Mouse (Mus musculus) heart, embryonic 11.5 days (tissue): ENCODE measurements around the gene Tjap1. TPM values are rescaled to one million over a fixed set of nuclear protein-coding genes. Genes with fewer than 3 reads are reported as not detected.
A peak's percentile ranks its signal among the peaks of the same experiment; 100 is the strongest.

Experiments
- ATAC-seq: fragments of 200-750 bp; cut with Nextera tagmentation; replicated peaks from 2 replicates; pipeline ENCODE4 v1.8.0; 2017; ENCODE audit warnings: moderate library complexity; ENCODE audit not compliant: insufficient number of reproducible peaks, low FRiP score, low TSS enrichment
- H3K27ac ChIP-seq: fragments of 300-500 bp; sonication (generic); 2 replicates; pipeline ENCODE4 v1.5.1; 2014; ENCODE audit warnings: mild to moderate bottlenecking, low read depth, low read length
- H3K27me3 ChIP-seq: fragments of 300-500 bp; sonication (generic); 2 replicates; pipeline ENCODE4 v1.6.1; 2014; ENCODE audit warnings: mild to moderate bottlenecking, low read length, mixed read lengths; ENCODE audit not compliant: control insufficient read depth, insufficient read depth
- H3K36me3 ChIP-seq: fragments of 300-500 bp; sonication (generic); 2 replicates; pipeline ENCODE4 v1.6.1; 2014; ENCODE audit warnings: mild to moderate bottlenecking, low read length, moderate library complexity, mixed read lengths; ENCODE audit not compliant: control insufficient read depth, insufficient read depth
- H3K4me1 ChIP-seq: fragments of 300-500 bp; sonication (generic); 2 replicates; pipeline ENCODE4 v1.6.1; 2014; ENCODE audit warnings: low read length; ENCODE audit not compliant: control insufficient read depth, insufficient read depth
- H3K4me2 ChIP-seq: fragments of 300-500 bp; sonication (generic); 2 replicates; pipeline ENCODE4 v1.6.1; 2014; ENCODE audit warnings: mild to moderate bottlenecking, moderate library complexity
- H3K4me3 ChIP-seq: fragments of 300-500 bp; sonication (generic); 2 replicates; pipeline ENCODE4 v1.5.1; 2014; ENCODE audit warnings: low read depth, low read length
- H3K9ac ChIP-seq: fragments of 300-500 bp; sonication (generic); 2 replicates; pipeline ENCODE4 v1.6.1; 2014; ENCODE audit warnings: mild to moderate bottlenecking, low read depth, low read length, moderate library complexity
- H3K9me3 ChIP-seq: fragments of 300-500 bp; sonication (generic); replicated peaks from 2 replicates; pipeline ENCODE4 v1.6.1; 2016; ENCODE audit warnings: low read length; ENCODE audit not compliant: control insufficient read depth
- WGBS: fragments of 180-500 bp; shearing (Covaris S2); extraction: QIAGEN DNeasy Blood & Tissue Kit; methylation state at CpG from one replicate; pipeline ENCODE4 v1.1.7; 2014; ENCODE audit not compliant: insufficient replicate concordance; 5-methylcytosine and 5-hydroxymethylcytosine counted together
- polyA plus RNA-seq: library from polyadenylated mRNA; unstranded; fragments of >200 nt; fragmentation: Nextera tagmentation; extraction: Ambion mirVana; gene quantifications from 2 replicates; pipeline ENCODE4 v1.2.1, GENCODE M21; 2014

Tjap1 gene
- polyA plus RNA-seq, 1 experiment from 2014 or later, result 36.8 TPM

DNA sequence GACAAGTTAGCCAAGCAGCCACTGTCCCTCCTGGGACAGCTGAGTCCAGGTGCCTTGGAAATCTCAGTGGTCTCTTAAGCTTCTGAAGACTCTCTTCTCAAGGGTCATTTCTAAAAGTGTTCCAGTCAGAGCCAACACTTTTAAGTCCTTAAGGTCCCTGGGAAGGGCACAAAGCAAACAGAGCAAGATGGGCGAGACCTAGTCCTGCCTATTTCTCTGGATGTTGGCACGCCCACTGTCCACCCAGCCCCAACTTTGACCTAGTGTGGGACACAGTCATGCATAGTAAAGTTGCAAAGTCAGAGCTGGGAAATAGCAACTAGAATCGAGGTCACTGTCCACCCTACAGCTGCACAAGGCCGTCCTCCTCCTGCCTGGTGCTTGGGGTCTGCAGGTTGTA is 39.8 kb downstream of the Tjap1 start:
- Histone ChIP-seq H3K9me3 (no peaks in the 10 kb centered on the region), H3K27ac (no peak overlapping the region), H3K4me2 (no peak overlapping the region), H3K4me1 (peaks cover 19% of the 10 kb centered on the region), H3K9ac (no peak overlapping the region), H3K4me3 (no peak overlapping the region), H3K27me3 (0 out of 2 replicates have a peak, but pooled peaks cover 5% of the 10 kb centered on the region), H3K36me3 (peaks cover 38% of the 10 kb centered on the region)
- WGBS, result 84% methylated on average over 4 of the region's 4 CpGs
- ATAC-seq, result no peak

DNA sequence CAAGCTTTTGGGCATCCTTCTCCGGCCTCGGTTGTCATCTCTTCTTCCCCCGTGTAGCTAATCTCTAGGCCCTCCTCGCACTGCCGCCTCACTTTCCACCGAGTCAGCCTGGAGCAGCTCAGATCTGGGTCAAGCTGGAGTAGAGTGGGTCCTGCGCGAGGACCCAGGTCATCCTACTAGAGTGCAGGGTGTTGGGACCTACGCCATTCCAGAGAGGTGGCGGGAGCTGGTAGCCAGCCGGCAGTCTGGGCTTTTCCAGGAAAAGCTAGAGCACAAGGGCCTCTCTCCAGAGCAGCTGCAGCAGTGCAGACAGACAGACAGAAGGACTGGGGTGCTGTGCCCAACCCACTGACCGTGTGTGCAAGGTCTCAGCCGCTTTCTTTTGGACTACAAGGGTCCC is 40.6 kb downstream of the Tjap1 start:
- H3K36me3 ChIP-seq, result peaks cover 38% of the 10 kb centered on the region
- no peak overlapping the region for H3K27ac ChIP-seq
- H3K27me3 ChIP-seq, result 0 out of 2 replicates have a peak, but pooled peaks cover 5% of the 10 kb centered on the region
- H3K4me2 ChIP-seq, result no peak overlapping the region
- H3K4me3 ChIP-seq, result no peak overlapping the region; the same call in 1 of the 2 replicates
- 89% methylated on average over 13 of the region's 13 CpGs for WGBS
- H3K9me3 ChIP-seq, result no peaks in the 10 kb centered on the region
- peaks cover 22% of the 10 kb centered on the region for H3K4me1 ChIP-seq
- H3K9ac ChIP-seq, result no peak overlapping the region
- no peak for ATAC-seq

DNA sequence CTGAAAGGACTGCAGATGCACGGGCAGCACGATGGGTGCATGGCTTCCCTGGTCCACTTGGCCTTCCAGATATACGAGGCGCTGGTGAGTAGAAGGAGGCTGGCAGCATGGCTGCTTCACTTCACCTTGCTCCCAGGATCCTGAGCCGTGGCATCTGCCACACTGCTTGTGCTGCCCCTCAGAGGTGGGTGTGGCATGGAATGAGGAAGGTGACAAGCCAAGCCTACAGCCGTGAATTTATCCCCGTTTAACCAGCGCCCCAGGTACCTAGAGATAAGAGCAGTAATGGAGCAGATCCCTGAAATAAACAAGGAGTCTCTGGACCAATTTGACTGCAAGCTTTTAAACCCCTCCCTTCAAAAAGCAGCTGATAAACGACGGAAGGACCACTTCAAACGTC is 41.4 kb downstream of the Tjap1 start:
- Histone ChIP-seq H3K27ac (no peak overlapping the region), H3K4me1 (peaks cover 15% of the 10 kb centered on the region; the same call in 1 of the 2 replicates), H3K9ac (no peak overlapping the region), H3K27me3 (peaks cover 9% of the 10 kb centered on the region; the same call in 1 of the 2 replicates), H3K4me2 (no peak overlapping the region), H3K9me3 (no peaks in the 10 kb centered on the region), H3K4me3 (no peak overlapping the region), H3K36me3 (peaks cover 44% of the 10 kb centered on the region)
- no peak for ATAC-seq
- 65% methylated on average over 11 of the region's 11 CpGs for WGBS

DNA sequence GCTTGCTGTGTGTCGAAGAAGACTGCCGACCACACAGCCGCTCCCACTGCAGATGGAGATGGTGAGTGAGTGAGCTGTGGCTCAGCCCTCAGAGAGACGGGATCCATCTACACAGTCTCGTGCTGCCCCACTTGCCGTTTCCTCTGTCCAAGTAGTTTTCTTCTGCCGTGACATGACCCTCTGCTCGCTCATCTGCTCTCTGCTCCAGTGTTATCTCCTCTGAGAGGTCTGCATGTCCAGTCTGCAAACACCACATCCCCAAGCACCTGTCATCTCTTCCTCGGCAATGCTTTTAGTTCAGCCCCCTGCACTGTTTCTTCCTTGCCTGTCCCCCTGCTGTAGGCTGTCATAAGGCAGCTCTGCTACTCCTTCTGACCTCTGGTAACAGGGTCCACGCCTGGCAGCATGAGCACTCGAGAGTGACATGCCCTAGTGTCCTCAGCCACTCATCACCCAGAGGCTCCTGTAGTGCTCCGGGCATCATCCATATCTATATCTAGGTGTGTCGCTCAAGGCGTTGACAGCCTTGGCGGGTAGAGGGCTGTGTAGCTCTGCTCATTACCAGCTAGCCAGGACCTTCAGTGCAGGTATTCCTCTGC is 43.2 kb downstream of the Tjap1 start:
- Histone ChIP-seq H3K9me3 (no peaks in the 10 kb centered on the region), H3K4me3 (no peak overlapping the region), H3K27ac (no peak overlapping the region), H3K4me1 (peaks cover 14% of the 10 kb centered on the region; the same call in 1 of the 2 replicates), H3K9ac (no peak overlapping the region), H3K4me2 (peak overlapping the region; percentile 1; the same call in 1 of the 2 replicates), H3K27me3 (peaks cover 9% of the 10 kb centered on the region), H3K36me3 (peaks cover 39% of the 10 kb centered on the region)
- WGBS, result 49% methylated on average over 15 of the region's 15 CpGs
- ATAC-seq, result peak; percentile 79

DNA sequence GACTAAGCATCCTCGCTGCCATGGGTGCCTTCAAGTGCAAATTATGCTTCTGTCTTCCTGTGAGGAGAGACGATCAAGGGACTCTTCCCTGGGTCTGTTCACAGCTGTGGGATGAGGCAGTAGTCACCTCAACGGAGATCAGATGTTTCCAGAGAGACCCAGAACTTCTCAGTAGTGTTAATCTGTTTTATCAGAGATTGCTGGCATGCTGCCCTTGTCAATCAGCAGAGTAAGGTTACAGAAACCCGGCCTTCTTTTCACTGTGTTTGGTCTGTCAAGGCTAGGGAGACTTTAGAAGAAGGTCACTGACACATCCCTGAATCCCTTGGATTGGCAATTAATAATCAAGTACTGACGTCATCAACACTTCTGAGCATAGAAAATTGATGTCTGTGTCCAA is 45.3 kb downstream of the Tjap1 start:
- Histone ChIP-seq H3K4me2 (no peak overlapping the region), H3K4me3 (no peak overlapping the region), H3K9me3 (no peaks in the 10 kb centered on the region), H3K4me1 (peaks cover 14% of the 10 kb centered on the region; the same call in 1 of the 2 replicates), H3K9ac (no peak overlapping the region), H3K27me3 (peaks cover 9% of the 10 kb centered on the region), H3K36me3 (peaks cover 35% of the 10 kb centered on the region), H3K27ac (no peak overlapping the region)
- WGBS, result 65% methylated on average over 5 of the region's 5 CpGs
- no peak for ATAC-seq

GRCm38 (mm10) chr17:46237079-46237478 is 45.7 kb downstream of the Tjap1 start:
- no peak overlapping the region for H3K4me3 ChIP-seq
- no peak overlapping the region for H3K27ac ChIP-seq
- ATAC-seq, result no peak

GRCm38 (mm10) chr17:46236067-46236466 is 46.8 kb downstream of the Tjap1 start:
- 47% methylated on average over 1 of the region's 1 CpGs for WGBS
- no peak for ATAC-seq
- Histone ChIP-seq H3K36me3 (peaks cover 33% of the 10 kb centered on the region), H3K4me3 (no peak overlapping the region), H3K9ac (no peak overlapping the region), H3K27me3 (peaks cover 5% of the 10 kb centered on the region), H3K4me1 (peaks cover 14% of the 10 kb centered on the region; the same call in 1 of the 2 replicates), H3K27ac (no peak overlapping the region), H3K4me2 (no peak overlapping the region), H3K9me3 (no peaks in the 10 kb centered on the region)

More at GRCm38 (mm10) chr17:46237079-46237478, 45.7 kb downstream of the Tjap1 start:
- H3K9me3 ChIP-seq, result no peaks in the 10 kb centered on the region
- H3K27me3 ChIP-seq, result peaks cover 6% of the 10 kb centered on the region
- peaks cover 14% of the 10 kb centered on the region; the same call in 1 of the 2 replicates for H3K4me1 ChIP-seq
- H3K4me2 ChIP-seq, result no peak overlapping the region
- WGBS, result 79% methylated on average over 6 of the region's 6 CpGs
- no peak overlapping the region for H3K9ac ChIP-seq
- peaks cover 31% of the 10 kb centered on the region for H3K36me3 ChIP-seq

DNA sequence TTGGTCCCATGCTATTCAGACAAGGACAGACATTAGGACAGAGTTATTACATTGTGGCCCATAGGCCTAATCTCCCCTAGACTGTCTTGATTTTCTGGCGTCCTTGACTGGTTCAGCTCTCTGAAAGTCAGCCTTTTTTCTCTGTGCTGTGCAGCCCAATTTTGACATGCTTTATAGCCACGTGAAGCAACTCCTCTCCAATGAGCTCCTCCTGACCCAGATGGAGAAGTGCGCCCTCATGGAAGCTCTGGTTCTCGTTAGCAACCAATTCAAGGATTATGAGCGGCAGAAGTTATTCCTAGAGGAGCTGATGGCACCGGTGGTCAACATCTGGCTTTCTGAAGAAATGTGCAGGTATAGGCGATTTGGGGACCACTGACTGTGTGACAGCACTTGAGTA is 55.2 kb downstream of the Tjap1 start:
- H3K9me3 ChIP-seq, result no peaks in the 10 kb centered on the region
- ATAC-seq, result no peak
- H3K4me1 ChIP-seq, result no peaks in the 10 kb centered on the region
- H3K36me3 ChIP-seq, result peaks cover 43% of the 10 kb centered on the region
- H3K9ac ChIP-seq, result no peak overlapping the region
- H3K4me3 ChIP-seq, result no peak overlapping the region
- 89% methylated on average over 7 of the region's 7 CpGs for WGBS
- H3K27me3 ChIP-seq, result no peaks in the 10 kb centered on the region; the same call in 1 of the 2 replicates
- H3K4me2 ChIP-seq, result no peak overlapping the region
- H3K27ac ChIP-seq, result no peak overlapping the region

- no peak for ATAC-seq
- Histone ChIP-seq H3K4me1 (no peaks in the 10 kb centered on the region), H3K9me3 (no peaks in the 10 kb centered on the region), H3K27ac (no peak overlapping the region), H3K36me3 (peaks cover 40% of the 10 kb centered on the region), H3K27me3 (no peaks in the 10 kb centered on the region), H3K4me2 (no peak overlapping the region), H3K9ac (no peak overlapping the region), H3K4me3 (no peak overlapping the region)
- 85% methylated on average over 3 of the region's 3 CpGs for WGBS
These were observed 61.2 kb downstream of the Tjap1 start for GRCm38 (mm10) chr17:46221601-46222000.
